Mouse (Mus musculus) cerebellum, adult 9-11 months (tissue): ENCODE measurements around the gene Hist2h3b.

Experiments
- DNase-seq: peaks from one replicate; pipeline ENCODE4 v3.0.0; 2022

The Hist2h3b gene

GRCm38 (mm10) chr3:96300706-96301529, 32.5 kb downstream of the Hist2h3b start:
- DNase-seq: no peak

GRCm38 (mm10) chr3:96302076-96302475, 33.6 kb downstream of the Hist2h3b start:
- no peak for DNase-seq

- DNase-seq: no peak
Measured at GRCm38 (mm10) chr3:96306506-96306905, 38.1 kb downstream of the Hist2h3b start.

GRCm38 (mm10) chr3:96309441-96309840, 41.0 kb downstream of the Hist2h3b start:
- no peak for DNase-seq

GRCm38 (mm10) chr3:96312341-96313098, 44.1 kb downstream of the Hist2h3b start:
- DNase-seq: no peak
